Mouse (Mus musculus): ENCODE measurements around the gene Dnah17.

DNA sequence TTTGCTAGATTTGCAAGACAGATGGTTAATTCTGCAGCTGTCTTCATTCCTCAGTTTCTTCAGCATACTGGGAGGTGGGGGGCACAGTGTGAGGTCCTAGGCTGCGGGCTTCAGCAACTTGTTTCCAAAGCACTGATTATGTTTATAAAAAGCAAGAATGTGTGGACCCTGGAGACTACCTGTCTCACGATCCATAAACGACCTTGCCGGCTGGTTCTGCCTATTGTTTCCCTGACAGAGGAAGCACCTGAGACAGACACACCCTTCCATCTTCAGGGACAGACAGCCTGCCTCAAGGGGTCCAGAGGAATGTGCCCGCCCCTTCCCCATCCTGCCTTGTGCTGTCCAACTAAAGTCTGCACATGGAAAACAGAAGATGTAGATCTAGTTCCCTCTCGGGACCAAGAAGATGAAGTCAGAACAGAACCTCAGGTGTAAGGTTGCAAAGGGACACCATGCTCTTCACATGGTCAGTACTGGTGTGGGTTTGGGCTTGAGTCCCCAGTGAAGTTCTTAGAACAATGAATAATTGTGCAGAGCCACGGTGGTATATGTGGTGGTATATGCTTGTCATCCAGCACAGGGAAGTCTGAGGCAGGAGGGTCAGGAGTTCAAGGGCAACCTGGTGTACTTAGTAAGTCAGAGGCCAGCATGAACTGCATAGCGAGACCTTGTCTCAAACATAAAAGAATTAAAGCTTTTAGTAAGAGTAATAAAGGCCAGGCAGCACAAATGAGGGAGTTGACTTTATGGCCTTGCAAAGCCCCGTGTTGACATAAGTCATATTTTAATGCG, 10.5 kb upstream of the Dnah17 start:
- TF ChIP-seq CTCF (IDR thresholded peaks at IDR 0.05; ENCODE audit: low read depth, low read length): no peak
- TF ChIP-seq POLR2A (IDR thresholded peaks at IDR 0.05; ENCODE audit: extremely low read depth, insufficient read depth, low read length): no peak
